Mouse (Mus musculus) left cerebral cortex, adult 9 months (tissue): ENCODE measurements at regions not wholly inside any gene's neighbourhood (a gene's known extent, or its start where the extent isn't known, plus 50 kb on each side); places are given as distances from the start of the nearest gene placed in this dataset.

Experiments
- DNase-seq, 2 experiments: peaks; one replicate each; pipeline ENCODE4 v3.0.0; 2022; ENCODE audit warnings: low spot score in 2 of 2

DNA sequence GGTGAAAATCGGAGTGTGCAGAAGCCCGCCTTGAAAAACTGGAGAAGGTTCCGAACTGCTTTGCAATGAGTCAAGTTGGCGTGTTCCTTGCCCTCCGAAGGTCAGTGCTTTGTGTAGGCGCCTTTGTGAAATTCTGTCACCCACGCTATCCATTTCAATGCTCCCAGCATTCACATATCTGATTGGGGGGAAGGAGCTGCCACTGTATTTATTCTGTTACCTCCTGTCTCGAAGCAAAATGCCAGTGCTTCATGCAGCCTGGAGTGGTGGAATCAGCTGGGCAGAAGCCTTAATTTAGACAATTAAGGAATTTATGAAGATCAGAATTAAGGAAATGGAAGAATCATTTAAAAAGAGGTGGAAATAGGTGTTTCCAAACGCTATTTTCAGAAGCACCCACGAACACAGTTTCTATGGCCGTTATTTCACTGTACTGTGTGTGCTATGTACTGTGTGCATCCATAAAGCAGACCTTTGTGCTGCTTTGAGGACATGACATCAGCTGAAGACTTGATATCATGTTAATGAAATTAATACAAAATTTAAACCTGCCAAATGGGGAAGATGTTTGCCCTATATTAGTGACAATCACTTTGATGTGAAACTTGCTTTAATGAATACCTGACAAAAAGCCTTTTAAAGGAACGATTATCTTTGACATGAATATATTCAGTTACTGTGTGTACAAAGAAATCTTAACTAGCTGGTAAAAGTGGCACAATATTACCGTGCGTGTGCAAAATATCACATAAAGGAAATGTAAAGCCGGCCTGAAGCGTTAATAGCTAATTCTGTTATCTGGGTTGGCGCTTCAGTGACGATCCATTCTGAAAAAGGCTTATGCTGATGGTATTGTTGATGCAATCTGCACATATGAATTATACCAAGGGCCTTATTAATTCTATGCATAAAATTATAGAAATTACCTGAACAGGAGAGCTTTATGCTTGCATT is 72.9 kb upstream of the Gls start:
- DNase-seq = no peak

DNA sequence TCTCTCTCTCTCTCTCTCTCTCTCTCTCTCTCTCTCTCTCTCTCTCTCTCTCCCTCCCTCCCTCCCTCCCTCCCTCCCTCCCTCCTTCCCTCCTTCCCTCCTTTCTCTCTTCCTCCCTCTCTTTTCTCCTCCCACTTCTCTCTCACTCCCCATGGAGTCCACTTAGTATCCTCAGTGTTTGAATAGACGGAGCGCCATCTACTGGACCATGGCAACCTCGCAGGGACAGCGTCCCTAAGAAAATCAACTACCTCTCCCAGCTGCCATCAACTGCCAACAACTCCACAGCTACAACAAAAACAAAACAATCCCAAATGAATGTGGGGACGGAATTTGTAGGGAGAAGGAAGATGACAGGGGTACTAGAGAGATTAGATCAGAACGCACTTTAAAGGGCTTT is 69.5 kb upstream of the Gls start:
- DNase-seq = peak in 1 of 2 experiments; percentile 86

DNA sequence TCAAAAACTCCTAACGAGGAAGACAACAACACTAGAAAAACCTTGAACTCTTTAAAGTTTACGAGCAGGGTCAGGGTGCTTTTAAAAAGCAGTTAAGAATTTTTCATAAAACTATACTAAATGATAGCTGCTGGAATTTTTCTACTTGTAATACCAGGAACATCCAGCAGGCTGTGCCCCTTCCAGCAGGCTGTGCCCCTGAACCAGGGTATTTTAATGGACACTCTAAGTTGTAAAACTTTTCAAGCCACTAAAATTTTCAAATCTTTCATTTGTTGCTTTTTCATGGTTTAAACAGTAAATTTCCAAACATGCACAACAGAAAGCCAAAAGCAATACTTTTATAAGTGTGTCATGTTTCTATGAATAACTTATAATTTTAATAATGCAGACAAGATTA is 68.2 kb upstream of the Gls start:
- no peak for DNase-seq

DNA sequence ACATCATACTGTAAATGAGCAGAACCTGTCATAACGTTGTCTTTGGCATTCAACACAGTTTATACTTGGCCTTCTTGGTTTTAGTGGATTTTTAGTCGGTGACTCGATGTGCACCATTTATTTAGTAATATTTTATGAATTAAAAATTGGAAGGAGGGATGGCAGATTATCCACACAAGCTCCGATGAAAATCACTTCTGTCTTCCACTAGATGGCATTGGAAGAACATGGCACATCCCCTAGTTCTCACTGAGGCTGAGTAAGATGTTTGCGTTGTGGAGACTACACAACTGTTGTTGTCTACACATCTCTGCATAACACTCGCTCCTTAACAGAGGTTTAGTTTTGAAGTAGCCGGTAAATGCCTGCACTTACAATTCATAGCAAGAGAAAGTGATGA is 66.5 kb upstream of the Gls start:
- peak in 1 of 2 experiments; percentile 26 for DNase-seq

DNA sequence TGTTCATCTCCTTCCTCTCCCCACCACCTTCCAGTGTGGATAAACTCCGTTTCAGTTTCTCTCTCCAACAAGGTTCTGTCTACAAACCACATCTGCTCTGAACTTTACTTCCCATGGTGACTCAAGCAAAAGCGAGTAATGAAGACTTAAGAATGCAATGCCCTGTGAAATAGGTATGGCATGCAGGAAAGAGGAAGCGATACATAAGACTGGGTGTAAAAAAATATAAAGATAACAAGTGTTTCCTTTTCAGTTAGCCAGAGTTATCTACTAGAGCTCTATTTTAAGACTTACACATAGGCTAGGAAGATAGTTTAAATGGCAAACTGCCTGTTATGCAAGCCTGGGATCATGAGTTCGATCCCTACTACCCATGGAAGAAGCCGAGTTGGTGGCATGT is 65.3 kb upstream of the Gls start:
- DNase-seq = no peak

DNA sequence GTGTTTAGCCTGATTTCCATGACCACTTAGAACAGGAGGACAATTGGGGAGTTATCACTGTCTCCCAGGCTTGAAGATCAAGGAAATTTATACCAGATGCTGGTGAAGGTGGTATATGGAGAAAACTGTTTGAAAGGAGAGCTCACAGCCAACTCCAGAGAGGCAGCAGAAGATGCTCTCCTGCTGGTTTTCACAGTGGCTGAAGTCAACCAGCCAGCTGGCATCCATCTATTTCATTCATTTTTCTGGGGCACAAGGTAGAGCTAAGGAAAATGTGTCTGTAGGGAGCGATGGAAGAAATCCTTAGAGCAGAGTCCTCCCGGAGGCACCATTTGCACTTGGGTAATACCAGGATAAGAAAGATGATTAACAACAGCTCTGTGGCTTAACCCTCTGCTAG is 63.1 kb upstream of the Gls start:
- peak in 1 of 2 experiments; percentile 13 for DNase-seq

DNA sequence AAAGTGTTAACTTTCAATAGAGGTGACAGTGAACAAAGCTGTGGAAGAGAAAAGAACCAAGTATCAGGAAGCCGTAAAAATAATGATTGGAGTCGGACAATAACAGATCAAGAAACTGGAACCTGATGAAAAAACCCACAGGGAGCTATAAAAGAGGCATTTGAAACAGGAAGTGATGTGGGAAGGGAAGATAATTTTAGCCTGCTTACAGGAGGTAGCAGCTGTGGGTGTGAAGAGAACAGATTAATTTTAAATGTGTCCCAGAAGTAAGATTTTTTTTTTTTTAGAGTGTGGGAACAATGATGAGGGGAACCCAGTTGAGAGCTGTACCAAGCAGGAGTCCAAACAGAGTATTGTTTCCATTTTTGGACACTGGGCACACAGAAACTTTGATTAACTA is 61.5 kb upstream of the Gls start:
- DNase-seq = peak; percentile 34 to 52

DNA sequence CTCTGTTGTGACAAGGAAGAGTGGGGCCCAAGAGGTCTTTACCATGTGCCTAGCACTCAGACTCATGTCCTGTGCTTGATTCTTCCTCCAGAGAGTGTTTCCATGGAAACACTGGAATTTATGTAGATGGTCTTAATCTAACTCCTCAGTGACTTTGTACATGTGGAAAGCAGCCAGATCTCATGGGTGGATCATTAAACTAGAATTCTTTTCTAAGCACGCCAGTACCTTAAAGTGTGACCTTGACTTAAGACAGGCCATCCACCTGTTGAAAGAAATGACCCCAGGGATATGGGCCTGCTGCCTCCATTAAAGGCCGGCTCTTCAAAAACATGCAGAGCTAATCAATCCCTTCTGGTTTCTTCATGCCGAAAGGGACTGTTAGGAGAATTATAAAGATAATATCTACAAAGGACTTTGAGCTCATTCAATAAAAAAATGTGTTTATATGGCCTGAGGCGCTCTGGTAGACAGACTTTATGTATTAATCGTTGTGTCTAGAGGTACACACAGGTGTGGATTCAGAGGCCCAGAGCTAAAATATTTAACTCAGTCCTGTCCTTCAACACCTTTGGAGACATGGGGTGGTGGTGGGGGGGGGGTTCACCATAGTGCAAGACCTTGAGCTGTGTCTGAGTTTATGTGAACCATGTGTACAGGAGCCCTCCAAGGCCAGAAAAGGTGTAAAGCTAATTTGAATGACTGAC is 60.5 kb upstream of the Gls start:
- DNase-seq = no peak
